Mouse (Mus musculus): ENCODE measurements at regions not wholly inside any gene's neighbourhood (a gene's known extent, or its start where the extent isn't known, plus 50 kb on each side); places are given as distances from the start of the nearest gene placed in this dataset.

DNA sequence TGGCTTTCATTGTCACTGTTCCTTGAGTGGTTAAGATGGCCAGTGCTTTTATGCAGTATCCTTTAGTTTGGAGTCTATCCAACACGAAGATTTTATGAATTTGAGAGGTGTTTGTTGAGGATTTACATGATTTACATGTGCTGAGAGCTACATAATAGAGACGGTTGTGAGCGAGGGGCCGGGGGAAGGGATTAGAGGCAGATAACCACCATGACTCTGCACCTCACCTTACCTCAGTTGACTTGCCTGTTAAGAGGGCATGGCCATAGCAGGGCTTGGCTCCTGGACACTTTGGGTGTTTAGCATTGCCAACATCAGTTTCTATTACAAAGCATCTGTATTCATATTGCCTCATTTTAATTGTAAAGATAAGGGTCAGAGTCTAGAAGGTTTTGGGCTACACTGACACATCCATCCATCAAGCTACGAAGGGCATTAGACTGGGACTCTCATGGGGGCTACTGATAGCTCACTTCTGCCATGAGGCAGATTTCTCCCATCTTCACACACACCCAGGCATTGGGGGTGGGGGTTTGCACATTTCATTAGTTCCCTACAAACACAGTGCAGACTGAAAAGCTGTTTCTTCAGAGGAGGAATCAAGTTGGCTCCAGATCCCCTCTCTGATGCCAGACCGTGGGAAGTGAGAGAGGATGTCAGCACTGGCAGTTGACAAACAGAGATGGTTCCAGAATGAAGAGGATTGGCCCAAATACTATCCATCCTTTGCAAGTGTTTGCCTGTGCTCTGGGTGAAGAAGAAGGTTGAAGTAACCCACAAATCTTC is 139.9 kb downstream of the Gm11011 start:
- peak; percentile 23 to 43 for DNase-seq

DNA sequence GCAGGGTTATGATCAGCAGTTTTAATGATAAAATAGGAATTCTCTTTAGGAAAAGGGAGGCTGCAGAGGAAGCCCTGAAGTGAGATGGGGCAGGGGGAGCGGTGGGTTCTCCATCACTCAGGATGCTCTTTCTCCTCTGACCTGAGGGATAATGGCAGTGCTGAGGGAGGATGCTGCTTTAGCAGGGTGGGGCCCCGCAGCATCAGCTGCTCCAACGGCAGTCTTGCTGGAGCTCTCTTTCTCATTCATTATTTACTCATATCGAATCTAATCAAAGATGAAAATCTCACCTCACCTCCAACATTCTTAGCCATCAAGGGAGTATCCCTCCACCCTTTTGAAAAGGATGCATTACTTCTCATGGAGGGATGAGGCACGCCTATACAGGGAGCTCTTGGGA is 141.7 kb downstream of the Gm11011 start:
- no peak for DNase-seq

DNA sequence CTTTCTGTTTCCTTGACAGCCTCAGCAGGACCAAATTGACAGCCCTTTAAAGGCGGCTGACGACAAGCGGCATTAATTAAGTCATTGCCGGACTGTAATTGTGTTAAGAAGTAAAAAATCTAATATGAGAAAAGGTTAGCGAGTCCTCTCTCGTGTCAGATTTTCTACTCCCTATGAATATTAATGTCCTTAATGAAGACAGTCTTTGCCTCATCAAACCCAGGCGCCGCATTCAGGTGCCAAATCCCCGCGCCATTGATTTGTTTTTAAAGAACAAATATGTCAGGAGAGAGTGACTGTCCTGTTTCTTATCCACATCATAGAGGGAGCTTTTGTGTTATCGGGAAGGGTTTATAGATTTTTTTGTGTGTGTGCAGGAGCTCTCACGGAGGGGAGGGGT is 142.2 kb downstream of the Gm11011 start:
- no peak for DNase-seq

DNA sequence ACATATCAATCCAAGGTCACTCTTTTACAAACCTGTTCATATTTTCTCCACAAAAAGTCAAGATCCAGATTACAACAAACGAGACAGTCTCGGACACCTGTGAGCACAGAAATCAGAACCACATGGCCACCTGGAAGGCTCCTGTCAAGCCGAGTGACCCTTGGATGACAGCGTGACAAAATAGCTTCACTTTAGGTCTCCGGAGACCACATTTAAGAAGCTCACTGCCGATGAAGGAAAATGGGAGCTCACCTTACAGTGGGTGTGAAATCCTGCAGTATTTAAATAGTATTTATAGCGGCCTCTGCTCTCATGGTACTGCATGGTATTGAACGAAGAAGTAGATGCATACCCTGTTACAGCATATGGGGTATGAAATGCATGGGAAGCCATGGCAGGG is 144.3 kb downstream of the Gm11011 start:
- DNase-seq, result no peak

DNA sequence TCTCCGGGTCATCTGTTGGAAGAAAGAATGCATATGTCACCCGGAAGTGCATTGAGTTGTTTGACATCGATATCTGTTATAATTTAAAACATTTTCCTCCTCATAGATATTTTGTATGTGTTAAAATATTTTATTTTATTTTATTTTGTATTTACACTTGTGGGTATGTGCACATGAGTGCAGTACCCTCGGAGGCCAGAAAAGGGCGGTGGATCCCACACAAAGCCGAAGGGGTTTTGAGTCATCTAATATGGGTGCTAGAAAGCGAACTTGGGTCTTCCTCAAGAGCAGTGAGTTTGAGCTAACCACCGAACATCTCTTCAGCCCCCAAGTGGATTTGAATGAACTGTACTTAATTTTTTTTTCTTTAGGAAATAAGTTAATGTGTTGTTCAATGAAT is 156.0 kb downstream of the Gm11011 start:
- no peak for DNase-seq

DNA sequence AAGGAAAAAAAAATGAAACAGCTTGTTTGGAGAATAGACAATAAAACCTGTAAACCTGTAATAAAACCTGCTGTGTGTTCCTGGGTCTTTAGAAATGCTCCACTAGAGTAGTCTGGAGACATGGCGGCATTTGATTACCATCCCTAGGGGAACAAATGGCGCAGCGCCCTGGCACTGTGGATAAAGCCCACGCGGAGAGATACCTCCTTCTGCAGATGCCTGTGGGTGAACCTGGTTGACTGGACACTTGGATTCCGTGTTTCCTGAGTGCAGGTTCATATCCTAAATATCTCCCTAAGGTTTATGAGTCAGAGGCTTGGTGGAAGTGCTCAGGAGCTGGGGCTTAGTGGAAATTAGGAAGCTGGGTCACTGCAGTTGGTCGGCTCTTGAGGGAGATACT is 158.1 kb downstream of the Gm11011 start:
- DNase-seq, result no peak

DNA sequence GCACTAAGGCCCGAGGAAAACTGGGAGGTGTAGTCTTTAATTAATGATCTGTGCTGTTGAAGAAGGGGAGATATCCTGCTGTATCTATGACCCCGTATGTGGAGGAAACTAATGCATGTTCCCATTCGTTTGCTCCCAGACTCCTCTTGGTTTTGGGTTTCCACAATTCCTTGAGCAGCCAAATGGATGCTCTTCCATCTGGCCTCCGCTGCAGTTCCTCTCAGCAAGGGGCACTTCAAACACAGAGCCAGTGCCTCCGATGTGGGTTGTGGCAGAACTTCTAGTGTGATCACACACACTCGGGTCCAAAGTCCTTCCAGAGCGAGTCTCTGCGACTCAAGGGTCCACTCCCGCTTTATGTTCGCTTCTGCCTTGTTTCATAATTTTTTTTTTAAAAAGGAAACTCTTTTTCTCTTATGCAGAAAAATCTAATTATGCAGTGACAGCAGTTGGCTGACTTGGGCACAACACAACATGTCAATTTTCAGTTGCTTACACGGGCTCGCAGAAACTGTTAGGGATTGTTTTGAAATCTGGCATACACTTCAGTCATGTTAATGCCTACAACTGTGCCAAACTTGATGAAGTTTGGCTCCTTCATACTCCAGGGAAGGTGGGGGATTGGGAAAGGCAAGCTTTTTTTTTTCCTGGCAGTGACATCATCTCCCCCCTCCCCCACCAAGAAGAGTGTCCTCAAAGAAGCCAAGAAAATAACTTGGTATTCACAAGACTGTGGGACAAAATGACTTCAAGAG is 163.2 kb downstream of the Gm11011 start:
- peak; percentile 23 to 24 for DNase-seq

- no peak for DNase-seq
These were observed 175.2 kb downstream of the Gm11011 start for GRCm38 (mm10) chr2:169412361-169412760.

DNA sequence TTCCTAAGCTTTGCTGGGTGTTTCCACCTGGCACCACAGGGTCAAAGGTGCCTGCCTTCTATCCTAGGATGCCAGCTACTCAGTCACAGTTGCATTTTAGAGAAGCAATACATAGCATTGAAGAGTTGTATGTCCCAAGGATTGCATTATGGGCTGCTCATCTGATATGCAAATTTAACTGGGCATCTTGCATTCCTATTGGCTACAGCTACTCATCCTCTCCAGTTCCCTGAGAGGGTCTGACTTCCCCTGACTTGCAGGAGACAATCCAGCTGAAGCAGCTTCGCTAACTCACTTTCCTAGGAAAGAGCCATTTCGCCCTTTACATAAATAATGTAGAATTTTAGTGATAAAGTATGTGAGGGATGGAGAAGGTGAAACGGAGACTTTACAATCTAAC is 177.5 kb downstream of the Gm11011 start:
- DNase-seq, result no peak

GRCm38 (mm10) chr2:169404908-169405690 is 182.4 kb downstream of the Gm11011 start:
- DNase-seq, result no peak

DNA sequence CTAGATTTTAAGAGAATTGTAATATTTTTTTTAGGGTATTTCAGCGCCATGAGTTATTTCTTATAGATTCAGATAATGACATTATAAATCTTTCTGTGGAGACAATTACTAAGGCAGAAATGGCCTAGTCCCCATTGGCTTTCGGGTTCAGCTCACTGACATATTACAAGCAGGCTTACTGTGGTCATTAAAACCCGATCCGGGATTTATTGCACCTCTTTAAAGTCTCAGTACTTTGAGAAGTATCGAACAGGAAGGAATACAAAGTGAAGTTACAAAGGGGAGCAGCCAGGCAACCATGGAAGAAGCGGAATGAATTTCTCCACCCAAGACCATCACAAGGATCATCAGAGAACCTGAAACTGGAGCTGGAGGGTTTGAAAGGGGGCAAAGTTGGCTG is 189.8 kb downstream of the Gm11011 start:
- DNase-seq, result no peak

- DNase-seq, result peak in 1 of 2 experiments; percentile 39
These were observed 190.5 kb downstream of the Gm11011 start for GRCm38 (mm10) chr2:169397013-169397412.

DNA sequence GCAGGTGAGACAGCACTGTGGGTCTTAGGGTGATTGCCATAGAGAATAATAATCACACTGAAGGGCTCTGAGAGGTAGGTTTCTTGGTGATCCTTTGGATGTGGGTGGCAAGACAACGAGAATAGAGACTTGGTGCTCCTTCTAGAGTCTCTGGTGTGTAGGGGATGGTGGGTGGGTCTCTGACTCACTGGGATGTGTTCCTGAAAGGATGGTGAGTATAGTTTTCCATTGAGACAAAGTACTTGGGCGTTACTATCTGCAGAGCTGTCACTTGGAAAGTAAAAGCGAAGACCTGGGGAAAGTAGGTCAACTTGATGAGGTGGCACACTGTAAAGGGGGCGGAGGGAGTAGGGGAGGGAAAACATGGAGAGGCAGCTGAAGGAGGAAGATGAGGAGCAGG is 191.3 kb downstream of the Gm11011 start:
- DNase-seq, result no peak

- DNase-seq, result no peak
These were observed 197.9 kb downstream of the Gm11011 start for GRCm38 (mm10) chr2:169389611-169390010.

GRCm38 (mm10) chr2:169388569-169388968 is 199.0 kb downstream of the Gm11011 start:
- DNase-seq, result no peak

DNA sequence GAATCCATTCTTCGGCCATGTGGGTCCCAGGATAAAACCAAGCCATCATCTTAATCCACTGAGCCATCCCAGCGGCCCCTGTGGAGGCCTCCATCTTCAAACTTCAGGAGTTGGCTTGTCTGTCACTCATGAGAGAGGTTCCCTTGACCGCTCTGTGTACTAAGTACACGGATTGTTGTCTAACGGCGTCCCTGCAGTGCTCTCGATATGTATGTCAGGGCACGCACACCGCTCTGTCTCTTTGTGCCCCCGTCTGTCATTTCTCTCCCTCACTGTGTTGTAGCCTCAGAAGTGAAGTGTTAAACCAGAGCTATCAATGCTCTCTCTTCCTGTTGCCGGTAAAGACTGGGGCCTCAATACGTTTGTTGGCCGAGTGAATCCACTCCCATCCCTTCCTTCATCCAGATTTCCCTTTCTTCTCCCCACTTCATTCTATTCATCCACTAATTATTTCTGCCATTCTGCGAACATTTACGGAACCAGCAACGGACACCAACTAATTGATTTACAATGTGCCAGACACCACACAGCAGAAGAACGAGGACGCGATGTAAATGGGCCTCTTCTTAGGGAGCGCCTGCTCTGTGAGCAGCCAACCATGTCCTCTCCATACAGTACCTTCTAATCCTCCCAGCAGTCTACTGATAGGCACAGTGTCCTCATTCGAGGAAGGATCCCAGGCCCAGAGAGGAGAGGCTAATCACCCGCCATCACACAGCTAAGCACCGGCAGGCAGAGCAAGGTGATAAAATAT is 199.6 kb downstream of the Gm11011 start:
- no peak for DNase-seq

GRCm38 (mm10) chr2:169383701-169384100 is 203.8 kb downstream of the Gm11011 start:
- DNase-seq, result no peak

- no peak for DNase-seq
These were observed 214.5 kb downstream of the Gm11011 start for GRCm38 (mm10) chr2:169373069-169373468.

- DNase-seq, result no peak
These were observed 222.5 kb downstream of the Gm11011 start for GRCm38 (mm10) chr2:169365046-169365445.

- peak; percentile 51 to 63 for DNase-seq
These were observed 227.3 kb downstream of the Gm11011 start for GRCm38 (mm10) chr2:169360272-169360671.

DNA sequence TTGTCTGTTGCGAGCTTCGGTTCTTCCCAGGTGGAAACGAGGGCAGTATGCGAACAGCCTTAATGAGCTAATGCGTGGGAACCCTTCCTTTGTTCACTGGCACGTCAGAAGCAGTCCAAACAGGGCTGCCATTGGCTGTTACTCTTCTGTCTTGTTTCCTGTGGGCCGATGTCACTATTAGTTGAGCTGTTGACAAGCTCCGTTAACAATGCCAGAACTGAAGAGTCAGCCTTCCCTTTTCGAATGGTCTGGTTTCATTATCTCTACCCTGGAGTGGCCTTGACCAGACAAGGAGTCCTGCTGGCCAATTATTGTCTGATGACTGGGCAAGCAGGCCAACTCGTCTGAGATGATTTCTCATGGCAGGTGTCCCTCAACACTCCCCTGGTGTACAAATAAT is 230.1 kb downstream of the Gm11011 start:
- no peak for DNase-seq

GRCm38 (mm10) chr2:169351547-169351946 is 236.0 kb downstream of the Gm11011 start:
- no peak for DNase-seq

- DNase-seq, result no peak
These were observed 241.4 kb downstream of the Gm11011 start for GRCm38 (mm10) chr2:169346107-169346506.
